Mouse (Mus musculus): ENCODE measurements around the gene Ccdc62. TPM values are rescaled to one million over a fixed set of nuclear protein-coding genes. Genes with fewer than 3 reads are reported as not detected.

Gene Ccdc62
- polyA plus RNA-seq, 1 experiment, result 8.0 TPM

GRCm38 (mm10) chr5:123974616-123975111, 44.2 kb downstream of the Ccdc62 start:
- TF ChIP-seq POLR2A (IDR thresholded peaks at IDR 0.05; ENCODE audit: low read depth, low read length) (no peak), CTCF (IDR thresholded peaks at IDR 0.05; ENCODE audit: borderline replicate concordance, insufficient read depth, low read length) (no peak)
- H3K27ac ChIP-seq (ENCODE audit: insufficient read depth, low read length), result no peak overlapping the region
- H3K4me1 ChIP-seq (ENCODE audit: control insufficient read depth, insufficient read depth, low read length), result no peaks in the 10 kb centered on the region

GRCm38 (mm10) chr5:123975668-123976180, 45.2 kb downstream of the Ccdc62 start:
- TF ChIP-seq POLR2A (IDR thresholded peaks at IDR 0.05; ENCODE audit: low read depth, low read length) (no peak), CTCF (IDR thresholded peaks at IDR 0.05; ENCODE audit: borderline replicate concordance, insufficient read depth, low read length) (no peak)
- no peak overlapping the region for H3K4me3 ChIP-seq (ENCODE audit: insufficient read depth, low read length)
- no peak overlapping the region for H3K27ac ChIP-seq (ENCODE audit: insufficient read depth, low read length)
- H3K4me1 ChIP-seq (ENCODE audit: control insufficient read depth, insufficient read depth, low read length), result 0 out of 2 replicates have a peak, but pooled peaks cover 5% of the 10 kb centered on the region

More at GRCm38 (mm10) chr5:123974616-123975111, 44.2 kb downstream of the Ccdc62 start:
- H3K4me3 ChIP-seq (ENCODE audit: insufficient read depth, low read length), result 0 out of 2 replicates have a peak overlapping the region, but pooled peaks have one; percentile 10

- H3K4me3 ChIP-seq (ENCODE audit: insufficient read depth, low read length), result no peak overlapping the region
- TF ChIP-seq CTCF (IDR thresholded peaks at IDR 0.05; ENCODE audit: borderline replicate concordance, insufficient read depth, low read length) (no peak), POLR2A (IDR thresholded peaks at IDR 0.05; ENCODE audit: low read depth, low read length) (no peak)
- H3K27ac ChIP-seq (ENCODE audit: insufficient read depth, low read length), result no peak overlapping the region
- peaks cover 8% of the 10 kb centered on the region for H3K4me1 ChIP-seq (ENCODE audit: control insufficient read depth, insufficient read depth, low read length)
These were observed 46.8 kb downstream of the Ccdc62 start for GRCm38 (mm10) chr5:123977231-123977630.

GRCm38 (mm10) chr5:123978131-123978530, 47.7 kb downstream of the Ccdc62 start:
- Histone ChIP-seq H3K27ac (ENCODE audit: insufficient read depth, low read length) (no peak overlapping the region), H3K4me3 (ENCODE audit: insufficient read depth, low read length) (no peak overlapping the region), H3K4me1 (ENCODE audit: control insufficient read depth, insufficient read depth, low read length) (peaks cover 8% of the 10 kb centered on the region)
- TF ChIP-seq POLR2A (IDR thresholded peaks at IDR 0.05; ENCODE audit: low read depth, low read length) (no peak), CTCF (IDR thresholded peaks at IDR 0.05; ENCODE audit: borderline replicate concordance, insufficient read depth, low read length) (no peak)

GRCm38 (mm10) chr5:123979221-123979979, 48.9 kb downstream of the Ccdc62 start:
- Histone ChIP-seq H3K4me1 (ENCODE audit: control insufficient read depth, insufficient read depth, low read length) (peaks cover 8% of the 10 kb centered on the region), H3K27ac (ENCODE audit: insufficient read depth, low read length) (no peak overlapping the region), H3K4me3 (ENCODE audit: insufficient read depth, low read length) (no peak overlapping the region)
- TF ChIP-seq POLR2A (IDR thresholded peaks at IDR 0.05; ENCODE audit: low read depth, low read length), result no peak

GRCm38 (mm10) chr5:123979980-123980369, 49.5 kb downstream of the Ccdc62 start:
- TF ChIP-seq CTCF (IDR thresholded peaks at IDR 0.05; ENCODE audit: borderline replicate concordance, insufficient read depth, low read length), result no peak
- TF ChIP-seq POLR2A (IDR thresholded peaks at IDR 0.05; ENCODE audit: low read depth, low read length), result no peak
- Histone ChIP-seq H3K4me1 (ENCODE audit: control insufficient read depth, insufficient read depth, low read length) (peaks cover 8% of the 10 kb centered on the region), H3K27ac (ENCODE audit: insufficient read depth, low read length) (no peak overlapping the region), H3K4me3 (ENCODE audit: insufficient read depth, low read length) (no peak overlapping the region)

GRCm38 (mm10) chr5:123980521-123981249, 50.2 kb downstream of the Ccdc62 start:
- H3K4me1 ChIP-seq (ENCODE audit: control insufficient read depth, insufficient read depth, low read length), result peaks cover 8% of the 10 kb centered on the region
- H3K4me3 ChIP-seq (ENCODE audit: insufficient read depth, low read length), result no peak overlapping the region
- H3K27ac ChIP-seq (ENCODE audit: insufficient read depth, low read length), result no peak overlapping the region
- no peak for TF ChIP-seq POLR2A (IDR thresholded peaks at IDR 0.05; ENCODE audit: low read depth, low read length)
- TF ChIP-seq CTCF (IDR thresholded peaks at IDR 0.05; ENCODE audit: borderline replicate concordance, insufficient read depth, low read length), result no peak

- TF ChIP-seq CTCF (IDR thresholded peaks at IDR 0.05; ENCODE audit: borderline replicate concordance, insufficient read depth, low read length), result no peak
- TF ChIP-seq POLR2A (IDR thresholded peaks at IDR 0.05; ENCODE audit: low read depth, low read length), result no peak
- Histone ChIP-seq H3K4me1 (ENCODE audit: control insufficient read depth, insufficient read depth, low read length) (peaks cover 8% of the 10 kb centered on the region), H3K4me3 (ENCODE audit: insufficient read depth, low read length) (no peak overlapping the region), H3K27ac (ENCODE audit: insufficient read depth, low read length) (no peak overlapping the region)
These were observed 50.7 kb downstream of the Ccdc62 start for GRCm38 (mm10) chr5:123981250-123981554.

- no peak overlapping the region for H3K4me3 ChIP-seq (ENCODE audit: insufficient read depth, low read length)
- no peak for TF ChIP-seq CTCF (IDR thresholded peaks at IDR 0.05; ENCODE audit: borderline replicate concordance, insufficient read depth, low read length)
- no peak overlapping the region for H3K27ac ChIP-seq (ENCODE audit: insufficient read depth, low read length)
- peaks cover 8% of the 10 kb centered on the region for H3K4me1 ChIP-seq (ENCODE audit: control insufficient read depth, insufficient read depth, low read length)
These were observed 52.4 kb downstream of the Ccdc62 start for GRCm38 (mm10) chr5:123982838-123983237.

- H3K27ac ChIP-seq (ENCODE audit: insufficient read depth, low read length), result no peak overlapping the region
These were observed 55.0 kb downstream of the Ccdc62 start for GRCm38 (mm10) chr5:123985434-123985833.

More at GRCm38 (mm10) chr5:123985434-123985833, 55.0 kb downstream of the Ccdc62 start:
- Histone ChIP-seq H3K4me3 (ENCODE audit: insufficient read depth, low read length) (no peak overlapping the region), H3K4me1 (ENCODE audit: control insufficient read depth, insufficient read depth, low read length) (peaks cover 7% of the 10 kb centered on the region)
- no peak for TF ChIP-seq POLR2A (IDR thresholded peaks at IDR 0.05; ENCODE audit: low read depth, low read length)
- TF ChIP-seq CTCF (IDR thresholded peaks at IDR 0.05; ENCODE audit: borderline replicate concordance, insufficient read depth, low read length), result no peak
